Mouse (Mus musculus): ENCODE data around the gene Rpl15.
"Not testable (repeated sequence)": the region's sequence is repeated elsewhere in the genome, so short reads cannot be mapped to it uniquely, and the experiment has no call there.

The Rpl15 gene

DNA sequence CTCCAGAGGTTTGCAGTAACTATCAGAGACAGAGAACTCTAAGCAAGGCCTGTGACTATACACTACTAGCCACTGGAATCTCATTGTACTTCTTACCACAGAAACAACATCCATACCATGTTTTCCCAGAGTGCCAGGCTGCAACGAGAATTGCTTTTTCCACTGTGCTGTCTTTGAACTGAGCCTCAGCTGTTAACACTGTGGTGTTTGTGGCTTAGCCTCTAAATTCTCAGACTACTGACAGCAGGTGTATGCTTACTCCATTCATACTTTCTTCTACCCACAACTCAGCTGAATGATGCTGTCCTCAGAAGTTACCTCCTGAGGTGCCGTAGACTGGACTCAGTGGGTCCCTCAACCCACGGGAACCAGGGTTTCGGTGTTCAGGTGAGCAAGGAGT, 29.4 kb downstream of the Rpl15 start:
- no peak for DNase-seq (ENCODE audit: low spot score in 2 of 2)

DNA sequence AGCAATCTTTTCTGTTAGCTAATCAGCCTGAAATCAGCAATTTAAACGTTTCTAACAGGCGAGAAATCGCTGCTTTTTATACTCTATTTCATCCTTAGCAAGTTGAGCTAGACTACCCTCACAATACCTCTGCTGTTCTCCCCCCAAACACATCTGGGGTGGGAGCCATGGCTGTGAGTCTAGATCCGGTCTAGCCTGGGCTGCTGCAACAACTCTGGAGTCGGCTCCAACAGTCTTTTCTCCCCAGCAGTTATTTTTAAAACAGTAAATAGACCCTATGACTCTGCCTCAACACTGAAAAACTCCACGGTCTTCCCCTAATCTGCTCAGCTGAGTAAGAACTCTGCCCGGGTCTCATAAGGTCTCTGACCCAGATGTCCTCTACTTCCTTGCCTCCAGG, 31.1 kb downstream of the Rpl15 start:
- no peak for DNase-seq (ENCODE audit: low spot score in 2 of 2)

DNA sequence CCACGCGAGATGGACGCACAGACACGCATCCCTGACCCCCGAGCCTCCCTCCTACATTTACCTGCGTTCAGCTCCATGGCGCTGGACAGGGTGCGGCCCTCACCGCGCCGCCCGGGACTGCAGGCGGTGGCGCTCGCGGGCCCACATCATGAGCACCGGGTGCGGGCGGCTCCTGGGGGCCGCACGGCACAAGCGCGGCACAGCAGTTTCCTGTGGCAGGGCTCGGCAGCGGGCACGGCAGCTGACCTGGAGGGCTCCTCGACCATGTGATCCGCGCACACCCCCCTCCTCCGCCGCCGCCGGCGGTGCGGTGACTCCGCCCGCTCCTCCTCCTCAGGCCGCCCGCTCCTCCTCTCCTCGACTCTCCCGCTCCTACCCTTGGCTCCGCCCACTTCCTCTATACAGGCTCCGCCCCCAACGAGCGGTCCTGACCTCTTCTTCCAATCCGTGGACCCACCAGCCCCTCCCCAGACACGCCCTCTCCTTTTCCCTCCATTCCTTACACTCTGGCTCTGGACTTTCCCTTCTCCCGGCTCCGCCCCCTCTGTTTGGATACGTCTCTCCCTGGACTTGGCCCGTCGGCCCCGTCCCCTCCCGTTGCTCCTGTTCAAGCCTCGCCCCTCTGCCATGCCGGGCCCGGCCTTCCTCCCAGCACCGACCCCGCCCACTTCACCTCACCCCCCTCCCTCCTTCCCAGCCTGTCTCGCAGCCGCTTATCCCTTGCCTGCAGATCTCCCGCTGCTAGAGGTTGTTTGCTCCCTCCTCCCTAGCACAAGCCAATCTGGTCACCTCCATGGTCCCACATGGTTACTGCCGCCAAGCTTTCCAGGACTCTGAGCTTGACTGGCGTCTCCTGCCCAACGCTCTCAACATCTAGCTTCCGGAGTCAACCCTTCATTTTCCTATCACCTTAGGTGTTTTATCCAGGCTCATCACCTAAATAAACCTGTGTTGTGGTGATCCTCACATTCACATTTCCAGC, 32.1 kb downstream of the Rpl15 start, which contains the start of gene Nr1d2:
Gene Nr1d2, minus strand, starts transcription at position 378 of the 982 bp plus-strand sequence.
- DNase-seq (ENCODE audit: low spot score in 2 of 2), result peak; percentile 95

DNA sequence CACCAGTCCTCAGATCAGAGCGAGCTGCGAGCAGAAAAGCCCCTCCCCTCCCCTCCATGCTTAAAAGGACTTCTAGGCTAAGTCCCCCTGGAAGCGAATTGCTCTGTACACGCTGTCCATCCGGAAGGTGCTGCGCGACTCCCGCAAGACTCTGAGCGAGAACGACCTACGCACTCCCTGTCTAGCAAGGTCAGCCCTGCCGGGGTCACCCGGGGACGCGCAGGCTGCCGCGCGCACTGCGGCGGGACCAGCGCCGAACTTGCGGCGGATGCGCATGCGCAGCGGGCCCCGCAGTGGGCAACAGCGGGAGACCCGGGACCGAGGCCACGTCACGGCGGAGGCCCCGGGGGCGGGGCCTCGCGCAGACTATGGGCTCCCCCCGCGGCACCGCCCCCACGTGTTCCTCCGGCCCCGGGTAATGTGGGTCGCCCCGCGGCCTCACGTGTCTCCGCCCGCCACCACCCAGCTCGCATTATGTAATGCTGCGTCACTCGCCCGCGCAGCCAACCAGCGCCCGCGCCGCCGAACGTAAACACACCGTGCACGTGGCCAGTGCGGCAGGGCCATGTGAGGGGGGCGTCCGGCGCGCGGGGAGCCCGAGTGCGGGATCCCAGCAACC, 33.0 kb downstream of the Rpl15 start:
- DNase-seq (ENCODE audit: low spot score in 2 of 2), result peak; percentile 97 to 98

DNA sequence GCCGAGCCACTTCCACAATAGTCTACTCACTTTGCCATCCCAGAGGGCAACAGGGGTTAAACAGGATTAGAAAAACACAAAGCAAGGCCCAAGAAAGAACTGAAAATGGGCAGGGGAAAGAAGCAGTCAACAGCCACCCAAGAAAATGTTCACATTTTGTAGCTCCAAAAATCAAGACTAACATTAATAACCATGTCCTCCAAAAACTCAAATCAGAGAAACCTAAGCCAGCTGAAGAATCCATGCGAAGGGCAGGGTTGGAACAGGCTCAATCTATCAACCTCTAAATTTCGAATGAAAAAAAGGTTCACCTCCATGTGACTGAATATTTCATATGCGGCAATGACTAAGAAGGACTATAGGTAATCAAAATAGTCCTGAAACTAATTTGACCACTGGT, 33.8 kb downstream of the Rpl15 start:
- DNase-seq (ENCODE audit: low spot score in 2 of 2), result no peak

DNA sequence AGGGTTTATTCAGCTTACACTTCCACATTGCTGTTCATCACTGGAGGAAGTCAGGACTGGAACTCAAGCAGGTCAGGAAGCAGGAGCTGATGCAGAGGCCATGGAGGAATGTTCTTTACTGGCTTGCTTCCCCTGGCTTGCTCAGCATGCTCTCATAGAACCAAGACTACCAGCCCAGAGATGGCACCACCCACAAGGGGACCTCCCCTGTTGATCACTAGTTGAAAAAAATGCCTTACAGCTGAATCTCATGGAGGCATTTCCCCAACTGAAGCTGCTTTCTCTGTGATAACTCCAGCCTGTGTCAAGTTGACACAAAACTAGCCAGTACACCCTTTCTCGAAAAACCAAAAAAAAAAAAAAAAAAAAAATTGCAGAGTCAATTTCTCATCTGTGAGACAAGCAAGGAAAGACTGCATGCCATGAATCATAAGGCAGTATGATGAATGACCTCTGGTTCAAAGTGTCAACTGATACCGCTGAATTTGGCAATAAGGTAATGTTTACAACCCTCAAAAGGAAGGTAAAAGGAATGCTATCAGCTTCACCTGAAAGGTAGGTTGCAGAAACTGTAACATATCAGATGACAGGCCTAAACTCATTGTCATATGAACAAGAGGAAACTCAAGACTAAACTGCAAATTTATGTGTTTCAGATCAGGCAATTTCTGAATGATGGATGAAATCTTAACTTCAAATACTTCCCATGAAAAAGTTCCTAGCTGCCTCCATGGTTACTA, 34.5 kb downstream of the Rpl15 start:
- DNase-seq (ENCODE audit: low spot score in 2 of 2), result not testable (repeated sequence)

DNA sequence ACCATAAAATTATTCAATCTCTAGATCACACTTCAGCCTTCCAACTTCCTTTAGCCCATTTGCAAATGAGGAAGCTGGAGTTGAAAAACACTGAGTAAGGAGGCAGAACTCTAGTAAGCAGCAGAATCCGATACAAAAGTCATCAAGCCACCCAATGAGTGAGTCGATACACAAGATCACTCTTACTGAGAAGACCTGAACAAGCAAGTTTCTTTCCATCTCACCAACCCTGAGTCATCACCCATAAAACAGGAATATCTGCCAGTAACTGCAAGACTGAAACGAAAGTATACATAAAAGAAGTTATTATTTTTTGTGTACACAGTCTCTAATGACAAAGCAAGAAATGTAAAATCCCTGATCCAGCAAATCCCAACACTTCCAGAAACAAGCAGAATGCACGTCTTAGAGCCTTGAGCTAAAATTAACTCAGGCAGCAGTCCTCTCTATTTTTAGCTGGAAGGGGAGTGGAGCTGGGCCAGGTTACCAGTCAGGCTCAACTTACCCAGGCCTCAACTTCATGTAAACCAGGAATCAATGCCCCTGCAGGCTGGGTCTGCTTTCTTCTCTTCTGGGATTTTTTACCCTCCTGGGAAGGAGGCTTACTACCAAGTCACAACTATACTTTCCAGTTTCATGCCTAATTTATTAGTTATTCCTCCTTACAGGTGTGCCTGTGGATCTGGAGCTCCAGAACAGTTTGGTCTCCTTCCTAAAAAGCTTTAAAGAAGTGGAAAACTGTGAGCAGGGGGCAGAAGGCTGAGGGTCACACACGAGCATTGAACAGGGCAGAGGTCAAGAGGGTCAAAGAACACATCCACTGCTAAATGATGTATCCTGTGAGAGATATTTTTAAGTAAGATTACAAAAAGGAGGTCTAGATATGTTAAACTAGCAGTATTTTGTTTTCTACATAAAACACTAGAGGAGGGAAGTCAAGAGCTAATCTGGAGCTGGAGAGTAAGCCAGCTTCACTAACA, 36.9 kb downstream of the Rpl15 start:
- DNase-seq (ENCODE audit: low spot score in 2 of 2), result no peak

DNA sequence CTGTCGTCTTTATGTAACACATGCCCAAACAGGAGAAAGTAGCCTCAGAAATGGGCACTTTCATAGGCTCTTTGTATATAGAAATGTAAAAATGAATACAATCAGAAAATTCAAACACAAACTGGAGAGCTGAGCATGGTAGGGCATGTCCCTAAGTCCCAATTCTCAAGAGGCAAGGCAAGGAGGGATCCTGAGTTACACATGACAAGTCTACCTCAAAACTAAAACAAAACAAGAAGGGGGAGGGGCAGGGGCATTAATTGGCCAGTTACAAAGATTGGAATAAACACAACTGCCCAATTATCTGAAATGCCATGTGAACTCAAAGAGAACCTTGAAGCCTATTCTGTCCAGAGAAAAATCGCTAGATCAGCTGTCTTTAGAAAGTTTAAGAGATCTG, 38.1 kb downstream of the Rpl15 start:
- DNase-seq (ENCODE audit: low spot score in 2 of 2), result no peak

DNA sequence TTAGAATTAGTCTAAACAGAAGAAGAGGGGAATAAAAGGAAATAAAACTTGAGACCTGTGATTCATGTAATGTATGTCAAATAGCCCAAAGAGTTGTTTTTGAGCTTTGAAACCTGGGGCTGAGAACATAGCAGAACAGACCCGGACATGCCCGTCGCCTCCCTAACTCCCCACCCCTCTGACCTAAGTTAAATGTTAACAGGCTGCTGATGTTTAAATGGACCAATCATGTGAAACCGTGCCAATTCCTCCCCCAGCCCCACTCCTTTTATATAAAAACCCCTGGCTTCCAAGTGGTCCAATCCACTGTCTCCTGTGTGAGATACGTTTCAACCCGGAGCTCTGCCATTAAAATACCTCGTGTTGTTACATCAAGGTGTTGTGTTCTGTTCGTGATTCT, 39.3 kb downstream of the Rpl15 start:
- not testable (repeated sequence) for DNase-seq (ENCODE audit: low spot score in 2 of 2)

DNA sequence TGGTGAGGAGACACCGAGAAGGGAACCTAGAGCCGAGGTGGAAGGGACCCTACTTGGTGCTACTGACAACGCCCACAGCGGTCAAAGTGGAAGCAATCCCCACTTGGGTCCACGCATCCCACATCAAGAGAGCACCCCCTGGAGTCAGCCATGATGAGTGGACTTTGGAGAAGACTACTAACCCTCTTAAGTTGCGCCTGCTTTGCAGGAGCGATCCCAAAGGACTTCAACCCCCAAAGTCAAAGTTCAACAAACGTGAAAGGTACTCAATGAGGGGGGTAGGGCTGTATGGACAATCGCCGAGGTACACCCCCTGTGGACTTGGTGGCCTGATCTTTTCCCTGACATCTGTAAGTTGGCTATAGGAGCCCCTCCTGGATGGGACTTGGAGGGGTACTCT, 41.4 kb downstream of the Rpl15 start:
- not testable (repeated sequence) for DNase-seq (ENCODE audit: low spot score in 2 of 2)

DNA sequence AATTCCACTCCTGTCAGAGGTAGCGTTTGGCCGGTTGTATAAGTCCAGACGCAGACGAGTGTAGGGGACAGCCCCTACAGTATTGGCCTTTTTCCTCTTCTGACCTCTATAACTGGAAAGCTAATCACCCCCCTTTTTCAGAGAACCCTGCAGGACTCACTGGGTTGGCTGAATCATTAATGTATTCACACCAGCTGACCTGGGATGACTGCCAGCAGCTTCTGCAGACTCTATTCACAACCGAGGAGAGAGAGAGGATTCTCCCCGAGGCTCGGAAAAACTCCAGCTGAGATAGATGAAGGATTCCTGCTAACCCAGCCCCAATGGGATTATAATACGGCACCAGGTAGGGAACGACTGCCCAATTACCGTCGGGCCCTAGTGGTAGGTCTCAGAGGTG, 45.0 kb downstream of the Rpl15 start:
- DNase-seq (ENCODE audit: low spot score in 2 of 2), result not testable (repeated sequence)

DNA sequence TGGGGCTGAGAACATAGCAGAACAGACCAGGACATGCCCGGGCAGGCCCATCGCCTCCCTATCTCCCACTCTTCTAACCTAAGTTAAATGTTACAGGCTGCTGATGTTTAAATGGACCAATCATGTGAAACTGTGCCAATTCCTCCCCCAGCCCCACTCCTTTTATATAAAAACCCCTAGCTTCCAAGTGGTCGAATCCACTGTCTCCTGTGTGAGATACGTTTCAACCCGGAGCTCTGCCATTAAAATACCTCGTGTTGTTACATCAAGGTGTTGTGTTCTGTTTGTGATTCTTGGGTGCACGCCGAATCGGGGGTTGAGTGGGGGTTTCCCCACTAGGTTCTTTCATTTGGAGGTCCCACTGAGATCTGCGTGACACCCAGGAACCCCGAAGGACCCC, 45.8 kb downstream of the Rpl15 start:
- not testable (repeated sequence) for DNase-seq (ENCODE audit: low spot score in 2 of 2)

DNA sequence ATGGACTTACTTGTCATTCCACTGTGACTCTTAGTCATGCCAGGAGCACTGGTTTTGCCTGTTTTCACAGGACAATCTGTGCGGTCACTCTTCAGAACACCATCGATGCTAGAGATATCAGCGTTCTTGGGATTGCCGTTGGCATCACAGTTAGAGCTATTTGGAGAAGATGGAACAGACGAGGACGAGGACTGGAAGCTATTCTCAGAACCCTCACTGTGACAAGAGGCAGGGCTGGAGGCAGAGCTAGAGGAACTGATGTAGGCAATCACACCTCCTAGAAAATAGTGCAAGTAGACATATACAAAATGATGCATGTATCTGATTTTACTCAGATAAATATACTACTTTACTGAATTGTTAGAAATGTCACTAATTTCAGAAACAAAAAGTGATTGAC, 49.2 kb downstream of the Rpl15 start:
- no peak for DNase-seq (ENCODE audit: low spot score in 2 of 2)

Measured in right cerebral cortex, adult 2 months (tissue).